ENCODE assay signal across 8 mouse cellular contexts in genomic region chr4:155133658-155134417, GRCm38 (mm10). TPM values are rescaled to one million over a fixed set of nuclear protein-coding genes. Genes with fewer than 3 reads are reported as not detected.
DNase-seq lines count a peak whose midpoint lies in the region; ATAC-seq and TF ChIP-seq lines count a peak whose summit lies in the region.

No protein-coding gene starts in this region.

- peak overlapping the region; percentile 39 for H3K27ac ChIP-seq in midbrain, embryonic 10.5 days (replicated peaks)
- no peak overlapping the region for H3K27ac ChIP-seq in midbrain, embryonic 11.5 days (ENCODE audit: low read depth, low read length)
- H3K27ac ChIP-seq in embryonic fibroblast, embryonic 13.5 days (ENCODE audit: insufficient read depth, low read length), result peak overlapping the region; percentile 96
- H3K27ac ChIP-seq in hindbrain, embryonic 14.5 days, result 0 out of 2 replicates have a peak overlapping the region, but pooled peaks have one; percentile 14
- peak overlapping the region; percentile 34 for H3K27ac ChIP-seq in olfactory bulb, adult 2 months (ENCODE audit: insufficient read depth, low read depth, low read length)

- no peaks in the 10 kb centered on the region for H3K36me3 ChIP-seq in midbrain, embryonic 10.5 days
- no peaks in the 10 kb centered on the region for H3K36me3 ChIP-seq in midbrain, embryonic 11.5 days (ENCODE audit: control insufficient read depth, insufficient read depth, low read length)
- H3K36me3 ChIP-seq in hindbrain, embryonic 14.5 days (replicated peaks; ENCODE audit: control insufficient read depth, insufficient read depth), result no peaks in the 10 kb centered on the region

- TF ChIP-seq CTCF in embryonic fibroblast, embryonic 13.5 days (IDR thresholded peaks at IDR 0.05; ENCODE audit: borderline replicate concordance, insufficient read depth, low read length), result no peak
- no peak for TF ChIP-seq CTCF in olfactory bulb, adult 2 months (IDR thresholded peaks at IDR 0.05; ENCODE audit: insufficient read depth, low read depth, low read length)

- H3K27me3 ChIP-seq in midbrain, embryonic 10.5 days (ENCODE audit: low read depth, poor library complexity, severe bottlenecking), result no peaks in the 10 kb centered on the region
- H3K27me3 ChIP-seq in midbrain, embryonic 11.5 days (ENCODE audit: control insufficient read depth, insufficient read depth, low read length), result no peaks in the 10 kb centered on the region
- no peaks in the 10 kb centered on the region for H3K27me3 ChIP-seq in hindbrain, embryonic 14.5 days (ENCODE audit: control insufficient read depth, insufficient read depth, low read length)

- no peak overlapping the region for H3K9ac ChIP-seq in midbrain, embryonic 11.5 days (ENCODE audit: low read length)
- peak overlapping the region; percentile 28; the same call in 1 of the 2 replicates for H3K9ac ChIP-seq in hindbrain, embryonic 14.5 days

- peak; percentile 41 for DNase-seq in midbrain, embryonic 10.5 days (ENCODE audit: low spot score)
- no peak for DNase-seq in midbrain, embryonic 11.5 days (ENCODE audit: low spot score, missing footprints)
- no peak for DNase-seq in hindbrain, embryonic 14.5 days (ENCODE audit: low spot score)
- DNase-seq in ovary, postnatal 10 days (ENCODE audit: low spot score), result no peak
- no peak for DNase-seq in cerebellum, adult 11-12 months
- no peak for DNase-seq in left cerebral cortex, postnatal 36 days (ENCODE audit: low spot score in 2 of 2)

- H3K9me3 ChIP-seq in midbrain, embryonic 10.5 days (replicated peaks), result no peaks in the 10 kb centered on the region
- H3K9me3 ChIP-seq in midbrain, embryonic 11.5 days (ENCODE audit: control insufficient read depth, low read length), result no peaks in the 10 kb centered on the region
- H3K9me3 ChIP-seq in hindbrain, embryonic 14.5 days (ENCODE audit: control insufficient read depth, low read length), result no peaks in the 10 kb centered on the region

- H3K4me1 ChIP-seq in midbrain, embryonic 10.5 days, result peaks cover 54% of the 10 kb centered on the region
- H3K4me1 ChIP-seq in midbrain, embryonic 11.5 days (ENCODE audit: control insufficient read depth, insufficient read depth, low read length), result peaks cover 11% of the 10 kb centered on the region
- H3K4me1 ChIP-seq in embryonic fibroblast, embryonic 13.5 days (ENCODE audit: control insufficient read depth, insufficient read depth, low read length), result peaks cover 31% of the 10 kb centered on the region
- H3K4me1 ChIP-seq in hindbrain, embryonic 14.5 days (replicated peaks; ENCODE audit: control insufficient read depth, insufficient read depth, low read length), result peaks cover 25% of the 10 kb centered on the region
- H3K4me1 ChIP-seq in olfactory bulb, adult 2 months (ENCODE audit: control insufficient read depth, insufficient read depth, low read length), result peaks cover 67% of the 10 kb centered on the region

- ATAC-seq in midbrain, embryonic 11.5 days (ENCODE audit: low FRiP score), result no peak
- ATAC-seq in hindbrain, embryonic 14.5 days (ENCODE audit: low FRiP score), result no peak

- no peak overlapping the region for H3K4me2 ChIP-seq in midbrain, embryonic 11.5 days
- no peak overlapping the region for H3K4me2 ChIP-seq in hindbrain, embryonic 14.5 days (replicated peaks)

- TF ChIP-seq POLR2A in embryonic fibroblast, embryonic 13.5 days (IDR thresholded peaks at IDR 0.05; ENCODE audit: low read depth, low read length), result peak; percentile 34; the same call in 1 of the 2 replicates
- no peak for TF ChIP-seq POLR2A in olfactory bulb, adult 2 months (IDR thresholded peaks at IDR 0.05; ENCODE audit: insufficient read depth, low read depth, low read length)

- H3K4me3 ChIP-seq in midbrain, embryonic 10.5 days, result no peak overlapping the region
- H3K4me3 ChIP-seq in midbrain, embryonic 11.5 days (ENCODE audit: low read depth, low read length), result no peak overlapping the region
- H3K4me3 ChIP-seq in embryonic fibroblast, embryonic 13.5 days (ENCODE audit: insufficient read depth, low read length), result no peak overlapping the region
- no peak overlapping the region for H3K4me3 ChIP-seq in hindbrain, embryonic 14.5 days (replicated peaks; ENCODE audit: low read length)
- H3K4me3 ChIP-seq in olfactory bulb, adult 2 months (ENCODE audit: insufficient read depth, low read depth, low read length), result no peak overlapping the region

- 64% methylated on average over 20 of the region's 20 CpGs for WGBS in midbrain, embryonic 10.5 days
- WGBS in midbrain, embryonic 11.5 days, result 55% methylated on average over 20 of the region's 20 CpGs
- WGBS in hindbrain, embryonic 14.5 days, result 31% methylated on average over 20 of the region's 20 CpGs
- WGBS in olfactory bulb, adult 2 months, result 51% methylated on average over 20 of the region's 20 CpGs

- intact Hi-C loops in left cerebral cortex, postnatal 36 days (cut with DNase I), result no loop called here

RNA-seq across cellular contexts. Expression of gene Morn1, which starts 47.5 kb away (rescaled TPM):
- polyA plus RNA-seq in midbrain, embryonic 10.5 days (2016; fragmentation: Nextera tagmentation; extraction: Ambion mirVana), result 5.1 and 6.2 TPM in 2 replicates
- polyA plus RNA-seq in midbrain, embryonic 11.5 days (2014; fragmentation: Nextera tagmentation; extraction: Ambion mirVana), result 4.1 and 5.1 TPM in 2 replicates
- polyA plus RNA-seq in embryonic fibroblast, embryonic 13.5 days (2011; ENCODE audit: insufficient read length, low read depth, missing spikeins), result 3.9 and 5.0 TPM in 2 replicates
- polyA plus RNA-seq in hindbrain, embryonic 14.5 days (2014; fragmentation: Nextera tagmentation; extraction: Ambion mirVana), result 6.1 and 8.7 TPM in 2 replicates
- polyA plus RNA-seq in olfactory bulb, adult 2 months (2012; ENCODE audit: insufficient read depth, insufficient read length, low replicate concordance, missing spikeins), result not detected in 2 replicates
- total RNA-seq in left cerebral cortex, postnatal 36 days (2021), result 10 to 100 TPM in 1 of 2 experiments, 1 to 10 TPM in 1; 8.4 to 11.6 TPM

RNA-seq across cellular contexts. Expression of gene Rer1, which starts 47.7 kb away (rescaled TPM):
- 137 and 147 TPM in 2 replicates for polyA plus RNA-seq in midbrain, embryonic 10.5 days (2016; fragmentation: Nextera tagmentation; extraction: Ambion mirVana)
- 152 and 162 TPM in 2 replicates for polyA plus RNA-seq in midbrain, embryonic 11.5 days (2014; fragmentation: Nextera tagmentation; extraction: Ambion mirVana)
- 148 and 162 TPM in 2 replicates for polyA plus RNA-seq in embryonic fibroblast, embryonic 13.5 days (2011; ENCODE audit: insufficient read length, low read depth, missing spikeins)
- polyA plus RNA-seq in hindbrain, embryonic 14.5 days (2014; fragmentation: Nextera tagmentation; extraction: Ambion mirVana), result 145 and 148 TPM in 2 replicates
- not detected in 2 replicates for polyA plus RNA-seq in olfactory bulb, adult 2 months (2012; ENCODE audit: insufficient read depth, insufficient read length, low replicate concordance, missing spikeins)
- total RNA-seq in left cerebral cortex, postnatal 36 days (2021), result 10 to 100 TPM; 65.6 to 67.3 TPM
